Mouse (Mus musculus) heart, embryonic 16.5 days (tissue): ENCODE data around the gene Lix1l. TPM values are rescaled to one million over a fixed set of nuclear protein-coding genes. Genes with fewer than 3 reads are reported as not detected.
"Not testable (repeated sequence)": the region's sequence is repeated elsewhere in the genome, so short reads cannot be mapped to it uniquely, and the experiment has no call there.

Source experiments
- ATAC-seq: fragments of 200-750 bp; cut with Nextera tagmentation; replicated peaks from 2 replicates; pipeline ENCODE4 v1.8.0; 2017; ENCODE audit warnings: moderate number of reproducible peaks; ENCODE audit not compliant: insufficient read depth, low FRiP score; ENCODE audit errors: extremely low read depth
- H3K27ac ChIP-seq: fragments of 300-500 bp; sonication (generic); 2 replicates; pipeline ENCODE4 v1.5.1; 2014; ENCODE audit warnings: mild to moderate bottlenecking, low read length, control low read depth, moderate library complexity
- H3K27me3 ChIP-seq: fragments of 300-500 bp; sonication (generic); 2 replicates; pipeline ENCODE4 v1.6.1; 2014; ENCODE audit warnings: low read length, mixed read lengths; ENCODE audit not compliant: control insufficient read depth, insufficient read depth
- H3K36me3 ChIP-seq: fragments of 300-500 bp; sonication (generic); 2 replicates; pipeline ENCODE4 v1.6.1; 2014; ENCODE audit not compliant: control insufficient read depth, insufficient read depth
- H3K4me1 ChIP-seq: fragments of 300-500 bp; sonication (generic); 2 replicates; pipeline ENCODE4 v1.6.1; 2014; ENCODE audit warnings: low read length, mixed read lengths; ENCODE audit not compliant: control insufficient read depth, insufficient read depth
- H3K4me2 ChIP-seq: fragments of 300-500 bp; sonication (generic); 2 replicates; pipeline ENCODE4 v1.6.1; 2014; ENCODE audit warnings: low read depth, mild to moderate bottlenecking, control low read depth, low read length
- H3K4me3 ChIP-seq: fragments of 300-500 bp; sonication (generic); 2 replicates; pipeline ENCODE4 v1.5.1; 2014; ENCODE audit warnings: mild to moderate bottlenecking, control low read depth, low read length
- H3K9ac ChIP-seq: fragments of 300-500 bp; sonication (generic); 2 replicates; pipeline ENCODE4 v1.6.1; 2014; ENCODE audit warnings: low read length, control low read depth
- H3K9me3 ChIP-seq: fragments of 300-500 bp; sonication (generic); replicated peaks from 2 replicates; pipeline ENCODE4 v1.6.1; 2016; ENCODE audit warnings: low read length; ENCODE audit not compliant: control insufficient read depth
- WGBS: fragments of 180-500 bp; shearing (Covaris S2); extraction: QIAGEN DNeasy Blood & Tissue Kit; methylation state at CpG from one replicate; pipeline ENCODE4 v1.1.7; 2014; 5-methylcytosine and 5-hydroxymethylcytosine counted together
- polyA plus RNA-seq: library from polyadenylated mRNA; unstranded; fragments of >200 nt; fragmentation: Nextera tagmentation; extraction: Ambion mirVana; gene quantifications from 2 replicates; pipeline ENCODE4 v1.2.1, GENCODE M21; 2015

Gene Lix1l
- polyA plus RNA-seq, 1 experiment from 2014 or later, result 4.3 TPM

DNA sequence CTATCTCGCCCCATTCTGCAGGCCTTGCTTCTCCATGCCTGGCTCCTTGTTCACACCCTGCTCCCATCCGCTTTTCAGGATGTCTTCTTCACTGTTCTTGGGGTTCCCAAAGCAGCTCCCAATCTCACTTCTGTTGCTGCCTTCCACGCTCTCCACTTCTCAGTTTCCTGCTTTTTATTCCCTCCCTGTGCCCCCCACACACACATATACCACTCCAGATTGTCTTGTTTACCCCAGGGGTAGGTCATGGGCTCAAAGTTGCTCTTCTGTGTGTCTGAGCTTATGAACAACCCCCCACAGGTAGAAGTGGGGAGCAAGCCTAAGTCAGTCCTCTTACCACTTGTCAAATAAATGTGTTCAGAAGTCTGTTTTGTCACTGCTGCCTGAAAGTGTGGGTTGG is 1.5 kb upstream of the Lix1l start:
- Histone ChIP-seq H3K9me3 (no peaks in the 10 kb centered on the region), H3K4me3 (no peak overlapping the region), H3K36me3 (peaks cover 5% of the 10 kb centered on the region), H3K9ac (no peak overlapping the region), H3K27ac (no peak overlapping the region), H3K4me1 (peaks cover 48% of the 10 kb centered on the region), H3K27me3 (peaks cover 2% of the 10 kb centered on the region; the same call in 1 of the 2 replicates), H3K4me2 (no peak overlapping the region)
- ATAC-seq, result no peak
- WGBS, result 80% methylated on average over 3 of the region's 3 CpGs

DNA sequence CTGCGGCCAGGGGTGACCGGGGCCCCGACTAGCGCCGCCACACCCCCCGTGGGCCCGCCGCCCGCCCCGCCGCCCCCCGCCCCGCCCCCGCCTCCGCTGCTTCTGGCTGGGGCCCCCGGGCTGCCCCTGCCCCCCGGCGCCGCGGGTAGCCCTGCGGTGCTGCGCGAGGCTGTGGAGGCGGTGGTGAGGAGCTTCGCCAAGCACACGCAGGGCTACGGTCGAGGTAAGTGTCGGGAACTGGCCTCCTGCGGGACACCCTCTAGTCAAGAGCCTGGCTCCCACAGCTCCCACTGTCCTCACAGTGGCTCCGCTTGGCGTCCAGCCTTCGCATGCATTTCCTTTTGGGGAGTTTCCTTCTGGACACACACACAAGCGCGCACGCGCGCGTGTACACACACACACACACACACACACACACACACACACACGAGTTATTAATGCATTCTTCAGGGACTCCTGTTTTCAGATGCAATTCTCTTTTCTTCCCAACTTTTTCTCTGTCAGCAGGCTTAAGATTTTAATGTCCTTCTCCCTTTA is 370 bp downstream of the Lix1l start:
- Histone ChIP-seq H3K36me3 (peaks cover 5% of the 10 kb centered on the region), H3K9me3 (no peaks in the 10 kb centered on the region), H3K4me1 (peaks cover 44% of the 10 kb centered on the region), H3K9ac (peak overlapping the region; percentile 79), H3K4me2 (peak overlapping the region; percentile 81), H3K4me3 (peak overlapping the region; percentile 62), H3K27ac (peak overlapping the region; percentile 92), H3K27me3 (no peaks in the 10 kb centered on the region)
- peak; percentile 72 for ATAC-seq
- 1% methylated on average over 26 of the region's 40 CpGs for WGBS

DNA sequence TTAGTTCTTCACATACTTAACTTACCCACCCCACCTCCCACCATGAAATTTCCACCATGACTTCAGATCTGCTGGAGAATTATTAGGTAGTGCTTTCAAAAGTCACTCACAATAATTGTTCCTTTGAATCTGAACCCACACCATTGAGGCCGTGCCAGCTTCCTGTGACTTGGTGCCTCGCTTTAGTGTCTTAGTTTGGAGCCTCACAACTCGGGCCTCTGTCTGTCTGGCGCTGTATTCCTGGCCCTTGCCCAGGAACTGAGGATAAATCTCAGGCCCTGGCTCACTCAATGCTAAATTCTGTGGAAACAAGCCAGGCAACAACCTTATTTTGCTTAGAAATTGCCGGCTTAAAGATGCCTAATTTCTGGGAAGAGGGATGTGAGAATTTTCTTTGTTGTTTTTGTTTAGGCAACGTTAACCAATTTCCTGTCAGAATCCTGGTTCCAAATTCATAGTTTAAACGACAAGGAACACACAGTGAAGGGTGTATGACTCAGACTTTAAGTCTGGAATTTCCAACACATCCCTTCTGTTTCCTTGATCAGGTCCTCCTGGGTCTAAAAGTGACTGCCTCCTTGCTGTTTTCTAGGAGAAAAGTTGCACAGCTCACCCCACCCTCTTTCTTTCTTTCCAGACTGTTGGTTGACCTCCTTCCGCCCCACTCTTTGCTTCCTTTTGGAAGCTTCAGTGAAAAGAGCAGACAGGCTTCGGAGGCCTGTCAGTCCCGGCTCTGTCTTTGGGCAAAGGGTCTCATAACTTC is 1.2 kb downstream of the Lix1l start:
- Histone ChIP-seq H3K4me3 (peak overlapping the region; percentile 62), H3K27ac (peak overlapping the region; percentile 92), H3K9me3 (no peaks in the 10 kb centered on the region), H3K36me3 (peaks cover 5% of the 10 kb centered on the region), H3K9ac (peak overlapping the region; percentile 79), H3K4me1 (peaks cover 39% of the 10 kb centered on the region), H3K27me3 (no peaks in the 10 kb centered on the region), H3K4me2 (peak overlapping the region; percentile 81)
- 28% methylated on average over 10 of the region's 10 CpGs for WGBS
- ATAC-seq, result no peak

DNA sequence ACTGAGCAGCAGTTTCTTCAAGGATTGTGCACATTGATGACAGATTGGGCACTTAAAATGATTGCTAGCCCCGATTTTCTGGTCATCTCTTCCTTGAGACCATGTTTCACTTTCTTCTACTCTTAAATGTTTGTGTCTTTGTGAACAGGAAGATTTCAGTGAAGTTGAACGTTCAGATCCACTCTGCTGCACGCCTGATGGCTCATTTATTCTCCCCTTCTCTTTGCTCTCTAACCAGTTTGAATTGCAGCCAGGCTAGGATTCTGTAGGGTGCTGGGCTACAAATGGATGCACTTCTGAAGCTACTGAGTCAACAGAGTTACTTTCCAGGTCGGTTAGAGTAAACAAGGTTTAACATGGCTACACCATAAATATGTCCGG is 1.7 kb downstream of the Lix1l start:
- H3K36me3 ChIP-seq, result peaks cover 5% of the 10 kb centered on the region
- peak overlapping the region; percentile 62 for H3K4me3 ChIP-seq
- H3K27me3 ChIP-seq, result no peaks in the 10 kb centered on the region
- peak overlapping the region; percentile 92 for H3K27ac ChIP-seq
- H3K4me2 ChIP-seq, result peak overlapping the region; percentile 81
- H3K9me3 ChIP-seq, result no peaks in the 10 kb centered on the region
- H3K9ac ChIP-seq, result peak overlapping the region; percentile 79
- no peak for ATAC-seq
- H3K4me1 ChIP-seq, result peaks cover 41% of the 10 kb centered on the region
- 40% methylated on average over 5 of the region's 5 CpGs for WGBS

DNA sequence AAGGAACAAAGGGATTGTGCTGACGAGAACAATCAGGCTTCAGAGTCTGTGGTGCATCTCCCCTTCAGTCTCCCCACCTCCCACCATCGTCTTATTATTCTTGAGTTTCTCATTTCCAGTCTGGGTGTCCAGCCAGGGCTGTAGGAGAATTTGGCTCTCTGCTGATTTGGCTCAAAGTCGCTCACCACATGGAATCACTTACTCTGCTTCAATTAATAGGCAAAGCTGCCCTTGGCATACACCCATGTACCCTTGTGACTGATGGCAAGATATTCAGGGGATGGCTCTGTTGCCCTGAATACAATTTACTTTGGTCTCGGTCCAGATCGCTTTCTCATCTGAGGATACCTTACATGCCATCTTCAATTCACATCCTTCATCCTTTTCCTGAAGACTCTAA is 2.4 kb downstream of the Lix1l start:
- Histone ChIP-seq H3K27me3 (no peaks in the 10 kb centered on the region), H3K4me2 (peak overlapping the region; percentile 81), H3K27ac (peak overlapping the region; percentile 92), H3K4me3 (peak overlapping the region; percentile 62; the same call in 1 of the 2 replicates), H3K9ac (peak overlapping the region; percentile 79; the same call in 1 of the 2 replicates), H3K36me3 (peaks cover 5% of the 10 kb centered on the region), H3K9me3 (no peaks in the 10 kb centered on the region), H3K4me1 (peaks cover 41% of the 10 kb centered on the region)
- 62% methylated on average over 5 of the region's 5 CpGs for WGBS
- ATAC-seq, result no peak

DNA sequence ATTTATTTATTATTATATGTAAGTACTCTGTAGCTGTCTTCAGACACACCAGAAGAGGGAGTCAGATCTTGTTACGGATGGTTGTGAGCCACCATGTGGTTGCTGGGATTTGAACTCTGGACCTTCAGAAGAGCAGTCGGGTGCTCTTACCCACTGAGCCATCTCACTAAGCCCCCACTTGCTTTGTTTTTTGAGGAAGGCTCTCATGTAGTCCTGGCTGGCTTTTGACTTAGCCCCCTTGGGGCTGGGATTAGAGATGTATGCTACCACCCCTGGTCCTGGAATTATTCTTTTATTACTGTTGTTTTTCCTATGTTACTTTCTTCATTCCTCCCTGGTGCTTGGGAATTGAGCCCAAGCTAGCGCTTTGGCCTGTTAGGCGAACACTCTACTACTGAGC is 5.1 kb downstream of the Lix1l start:
- 85% methylated on average over 4 of the region's 4 CpGs for WGBS
- ATAC-seq, H3K27me3 ChIP-seq, H3K4me2 ChIP-seq, H3K27ac ChIP-seq, H3K9me3 ChIP-seq, H3K36me3 ChIP-seq, H3K9ac ChIP-seq, H3K4me3 ChIP-seq: not testable (repeated sequence)
- H3K4me1 ChIP-seq, result peaks cover 36% of the 10 kb centered on the region

DNA sequence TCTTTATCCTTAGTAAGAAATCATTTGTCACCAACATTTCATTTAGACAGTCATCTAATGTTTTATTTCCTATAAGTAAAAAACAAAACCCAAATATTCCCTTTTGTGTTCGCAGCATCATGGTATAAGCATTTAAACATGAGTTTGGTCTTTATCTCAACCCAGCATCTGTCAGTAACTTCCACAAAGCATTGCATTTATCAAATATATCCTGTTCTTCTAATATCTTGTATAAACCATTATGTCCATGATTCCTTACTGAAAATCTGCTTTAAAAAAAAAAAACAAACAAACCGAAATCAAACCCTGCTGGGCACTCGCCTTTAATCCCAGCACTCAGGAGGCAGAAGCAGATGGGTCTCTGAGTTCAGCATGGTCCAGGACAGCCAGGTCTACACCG is 5.7 kb downstream of the Lix1l start:
- no peak for ATAC-seq
- Histone ChIP-seq H3K4me2 (no peak overlapping the region), H3K9me3 (no peaks in the 10 kb centered on the region), H3K4me1 (peaks cover 36% of the 10 kb centered on the region), H3K27ac (no peak overlapping the region), H3K27me3 (no peaks in the 10 kb centered on the region), H3K4me3 (no peak overlapping the region), H3K36me3 (peaks cover 5% of the 10 kb centered on the region), H3K9ac (no peak overlapping the region)
- 90% methylated on average over 4 of the region's 4 CpGs for WGBS

DNA sequence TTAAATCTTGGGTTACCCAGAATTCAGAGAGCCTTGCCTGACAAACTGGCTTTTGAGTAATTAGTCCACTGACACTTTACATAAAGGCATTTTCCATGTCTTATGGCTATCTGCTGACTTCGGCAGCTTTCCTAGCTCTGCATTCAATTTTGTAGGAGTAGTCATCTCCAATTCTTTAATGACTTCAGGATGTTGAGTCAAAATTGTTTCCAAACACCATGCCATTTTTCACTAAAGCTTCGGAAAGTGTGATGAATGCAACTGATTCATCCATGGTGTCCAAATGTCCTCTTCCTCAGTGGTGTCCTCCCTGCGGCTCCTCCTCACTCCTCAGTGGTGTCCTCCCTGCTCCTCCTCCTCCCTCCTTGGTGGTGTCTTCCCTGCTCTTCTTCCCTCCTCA is 17.0 kb downstream of the Lix1l start:
- Histone ChIP-seq H3K36me3 (peaks cover 37% of the 10 kb centered on the region), H3K9me3 (no peaks in the 10 kb centered on the region), H3K4me1 (no peaks in the 10 kb centered on the region), H3K9ac (no peak overlapping the region), H3K27me3 (no peaks in the 10 kb centered on the region), H3K4me3 (no peak overlapping the region), H3K27ac (no peak overlapping the region), H3K4me2 (no peak overlapping the region)
- WGBS, result 86% methylated on average over 3 of the region's 3 CpGs
- no peak for ATAC-seq

DNA sequence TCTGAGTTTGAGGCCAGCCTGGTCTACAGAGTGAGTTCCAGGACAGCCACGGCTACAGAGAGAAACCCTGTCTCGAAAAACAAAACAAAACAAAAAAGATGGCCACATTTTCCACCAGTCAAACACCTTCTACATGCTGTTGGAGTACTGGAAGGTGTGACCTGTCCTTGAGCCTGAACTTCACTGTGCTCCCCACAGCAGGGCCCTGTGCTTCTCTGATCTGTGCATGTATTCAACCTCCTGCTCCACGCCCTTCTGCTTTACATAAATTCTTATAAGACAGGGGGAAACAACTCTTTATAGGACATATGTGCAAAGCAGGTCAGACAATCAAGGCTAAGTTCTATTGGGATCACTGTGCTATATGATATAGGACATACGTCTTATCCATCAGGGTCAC is 22.3 kb downstream of the Lix1l start:
- H3K27me3 ChIP-seq, result no peaks in the 10 kb centered on the region
- 87% methylated on average over 4 of the region's 4 CpGs for WGBS
- no peak overlapping the region for H3K4me2 ChIP-seq
- ATAC-seq, result no peak
- H3K9me3 ChIP-seq, result no peaks in the 10 kb centered on the region
- peaks cover 30% of the 10 kb centered on the region for H3K36me3 ChIP-seq
- no peak overlapping the region for H3K9ac ChIP-seq
- H3K4me1 ChIP-seq, result no peaks in the 10 kb centered on the region
- no peak overlapping the region for H3K27ac ChIP-seq
- no peak overlapping the region for H3K4me3 ChIP-seq
